Mouse (Mus musculus) intestine, postnatal 0 days (tissue): ENCODE measurements around the gene Foxk1. TPM values are rescaled to one million over a fixed set of nuclear protein-coding genes. Genes with fewer than 3 reads are reported as not detected.

ENCODE experiments used
- ATAC-seq: fragments of 200-750 bp; cut with Nextera tagmentation; 2 replicates; pipeline ENCODE4 v1.8.0; 2017; ENCODE audit warnings: mild to moderate bottlenecking, moderate TSS enrichment, moderate library complexity
- H3K27ac ChIP-seq: fragments of 300-500 bp; sonication (generic); 2 replicates; pipeline ENCODE4 v1.5.1; 2014; ENCODE audit warnings: mild to moderate bottlenecking, low read depth, low read length, moderate library complexity
- H3K27me3 ChIP-seq: fragments of 300-500 bp; sonication (generic); replicated peaks from 2 replicates; pipeline ENCODE4 v1.6.1; 2014; ENCODE audit warnings: low read length, mixed read lengths; ENCODE audit not compliant: control insufficient read depth, insufficient read depth
- H3K36me3 ChIP-seq: fragments of 300-500 bp; sonication (generic); 2 replicates; pipeline ENCODE4 v1.6.1; 2014; ENCODE audit warnings: mild to moderate bottlenecking, moderate library complexity; ENCODE audit not compliant: control insufficient read depth, insufficient read depth
- H3K4me1 ChIP-seq: fragments of 300-500 bp; sonication (generic); replicated peaks from 2 replicates; pipeline ENCODE4 v1.6.1; 2014; ENCODE audit warnings: antibody characterized with exemption, low read length, mixed read lengths; ENCODE audit not compliant: control insufficient read depth, insufficient read depth
- H3K4me2 ChIP-seq: fragments of 300-500 bp; sonication (generic); replicated peaks from 2 replicates; pipeline ENCODE4 v1.6.1; 2014; ENCODE audit warnings: low read depth, mild to moderate bottlenecking, moderate library complexity
- H3K4me3 ChIP-seq: fragments of 300-500 bp; sonication (generic); 2 replicates; pipeline ENCODE4 v1.5.1; 2014; ENCODE audit warnings: low read depth, low read length
- H3K9ac ChIP-seq: fragments of 300-500 bp; sonication (generic); 2 replicates; pipeline ENCODE4 v1.6.1; 2014; ENCODE audit warnings: mild to moderate bottlenecking, low read depth, low read length
- H3K9me3 ChIP-seq: fragments of 300-500 bp; sonication (generic); 2 replicates; pipeline ENCODE4 v1.6.1; 2016; ENCODE audit warnings: mixed run types; ENCODE audit not compliant: control insufficient read depth
- CTCF ChIP-seq: sonication (generic); IDR thresholded peaks from 2 replicates; pipeline ENCODE4 v1.5.1; 2016; ENCODE audit warnings: low read depth, mild to moderate bottlenecking, control low read depth, antibody characterized with exemption, moderate library complexity
- WGBS: fragments of 180-500 bp; shearing (Covaris S2); extraction: QIAGEN DNeasy Blood & Tissue Kit; methylation state at CpG from one replicate; pipeline ENCODE4 v1.1.7; 2014; 5-methylcytosine and 5-hydroxymethylcytosine counted together
- polyA plus RNA-seq: library from polyadenylated mRNA; unstranded; fragments of >200 nt; fragmentation: Nextera tagmentation; extraction: Ambion mirVana; gene quantifications from 2 replicates; pipeline ENCODE4 v1.2.1, GENCODE M21; 2015

Gene Foxk1
- polyA plus RNA-seq, 1 experiment from 2014 or later: 2.6 TPM

DNA sequence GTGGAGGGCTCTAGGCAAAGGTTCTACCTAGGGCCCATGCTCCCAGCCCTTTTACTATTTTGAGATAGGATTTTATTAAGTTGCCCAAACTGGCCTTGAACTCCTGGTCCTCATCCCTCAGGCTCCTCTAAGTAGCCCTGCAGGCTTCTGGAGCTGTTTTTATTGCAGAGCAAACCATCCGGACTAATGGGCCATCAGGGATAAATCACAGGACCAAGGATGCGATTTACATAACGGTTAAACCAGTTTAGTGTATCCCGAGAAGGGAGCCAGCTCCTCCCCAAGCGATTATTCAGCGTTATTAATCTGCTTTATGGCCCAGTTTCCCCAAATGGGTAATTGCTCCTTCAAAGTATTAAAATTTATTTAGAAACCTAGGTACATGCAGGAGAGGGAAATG lies 14.1 kb downstream of the Foxk1 start:
- no peak for TF ChIP-seq CTCF
- Histone ChIP-seq H3K4me3 (no peak overlapping the region), H3K36me3 (peaks cover 10% of the 10 kb centered on the region; the same call in 1 of the 2 replicates), H3K27ac (no peak overlapping the region), H3K4me1 (peaks cover 6% of the 10 kb centered on the region; the same call in 1 of the 2 replicates), H3K9me3 (no peaks in the 10 kb centered on the region), H3K4me2 (no peak overlapping the region), H3K27me3 (no peaks in the 10 kb centered on the region), H3K9ac (no peak overlapping the region)
- 50% methylated on average over 6 of the region's 6 CpGs for WGBS
- ATAC-seq: no peak

DNA sequence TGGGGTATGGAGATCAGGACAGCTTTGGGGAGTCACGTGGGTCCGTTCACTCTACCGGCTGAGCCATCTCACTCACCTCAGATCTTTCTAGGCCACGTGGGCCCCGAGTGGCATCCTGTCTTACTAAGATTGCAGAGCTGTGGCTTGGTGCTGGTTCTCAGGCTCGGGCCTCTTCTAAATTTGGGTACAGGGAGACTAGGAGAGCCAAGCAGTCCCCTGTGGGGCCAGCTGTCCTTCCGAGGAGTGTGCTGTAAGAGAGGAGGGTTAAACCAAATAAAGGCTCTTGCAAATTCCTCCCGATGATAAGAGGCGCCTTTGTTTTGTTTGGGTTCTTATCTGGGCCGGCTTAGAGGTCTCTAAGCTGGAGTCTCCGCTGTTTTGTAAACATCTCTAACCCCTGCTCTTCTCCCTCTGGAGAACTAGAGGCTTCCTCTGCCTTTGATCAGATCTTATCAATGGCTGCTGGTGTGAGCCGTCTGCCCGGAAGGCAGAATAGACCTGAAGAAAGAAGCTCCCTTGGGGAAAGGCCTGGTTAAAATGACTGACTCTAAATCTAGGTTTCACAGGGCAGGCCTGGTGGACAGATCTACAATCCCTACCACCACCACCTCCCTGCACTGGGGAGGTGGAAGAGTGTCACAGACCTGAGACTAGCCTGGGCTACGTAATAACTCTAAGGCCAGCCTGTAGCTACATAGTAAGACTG lies 14.9 kb downstream of the Foxk1 start:
- Histone ChIP-seq H3K27ac (no peak overlapping the region; the same call in 1 of the 2 replicates), H3K36me3 (peaks cover 13% of the 10 kb centered on the region; the same call in 1 of the 2 replicates), H3K9me3 (no peaks in the 10 kb centered on the region), H3K4me3 (no peak overlapping the region), H3K4me1 (peaks cover 6% of the 10 kb centered on the region; the same call in 1 of the 2 replicates), H3K9ac (no peak overlapping the region), H3K4me2 (no peak overlapping the region), H3K27me3 (no peaks in the 10 kb centered on the region)
- ATAC-seq: no peak
- 29% methylated on average over 14 of the region's 14 CpGs for WGBS
- no peak for TF ChIP-seq CTCF

DNA sequence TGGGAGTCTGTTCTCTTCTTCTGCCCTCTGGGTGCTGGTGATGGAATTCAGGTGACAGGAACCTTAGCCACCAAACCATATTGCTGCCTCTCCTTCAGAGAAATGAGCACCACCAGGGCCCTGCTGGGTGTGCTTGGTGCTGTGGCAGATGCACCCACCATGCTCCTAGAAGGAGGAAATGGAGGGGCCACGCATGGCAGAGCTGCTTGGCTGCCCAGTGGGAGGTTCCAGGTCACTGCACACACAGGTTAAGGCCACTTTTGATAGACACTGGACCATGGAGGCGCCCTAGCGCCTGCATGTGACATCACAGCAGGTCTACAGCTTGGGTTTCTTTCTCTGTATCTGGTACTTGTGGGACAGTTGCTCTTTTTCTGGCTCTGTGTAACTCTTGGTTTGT lies 15.8 kb downstream of the Foxk1 start:
- no peaks in the 10 kb centered on the region for H3K27me3 ChIP-seq
- peaks cover 8% of the 10 kb centered on the region; the same call in 1 of the 2 replicates for H3K4me1 ChIP-seq
- no peak for TF ChIP-seq CTCF
- no peak overlapping the region for H3K4me3 ChIP-seq
- WGBS: 88% methylated on average over 3 of the region's 3 CpGs
- H3K27ac ChIP-seq: no peak overlapping the region
- H3K9me3 ChIP-seq: no peaks in the 10 kb centered on the region
- peaks cover 13% of the 10 kb centered on the region; the same call in 1 of the 2 replicates for H3K36me3 ChIP-seq
- no peak for ATAC-seq
- H3K4me2 ChIP-seq: no peak overlapping the region
- no peak overlapping the region for H3K9ac ChIP-seq

DNA sequence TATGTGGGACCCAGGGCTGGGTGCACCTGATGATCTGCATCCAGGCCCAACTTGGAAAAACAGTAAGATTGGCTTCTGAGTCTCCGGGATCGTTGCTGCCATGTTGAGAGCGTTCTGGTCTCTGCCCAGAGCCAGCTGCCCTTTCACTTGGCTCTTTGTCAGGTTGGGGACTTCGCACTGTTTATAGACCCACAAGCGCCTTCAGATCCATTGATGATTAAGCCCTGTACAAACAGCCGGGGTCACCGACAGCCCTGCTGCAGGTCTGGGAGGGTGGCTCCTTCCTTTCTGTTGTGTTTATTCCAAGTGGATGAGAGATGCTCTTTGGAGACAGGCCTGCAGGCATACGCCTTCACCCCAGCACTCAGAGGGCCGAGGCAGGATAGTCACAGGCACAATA lies 16.6 kb downstream of the Foxk1 start:
- WGBS: 30% methylated on average over 9 of the region's 9 CpGs
- no peak overlapping the region for H3K9ac ChIP-seq
- no peak for ATAC-seq

DNA sequence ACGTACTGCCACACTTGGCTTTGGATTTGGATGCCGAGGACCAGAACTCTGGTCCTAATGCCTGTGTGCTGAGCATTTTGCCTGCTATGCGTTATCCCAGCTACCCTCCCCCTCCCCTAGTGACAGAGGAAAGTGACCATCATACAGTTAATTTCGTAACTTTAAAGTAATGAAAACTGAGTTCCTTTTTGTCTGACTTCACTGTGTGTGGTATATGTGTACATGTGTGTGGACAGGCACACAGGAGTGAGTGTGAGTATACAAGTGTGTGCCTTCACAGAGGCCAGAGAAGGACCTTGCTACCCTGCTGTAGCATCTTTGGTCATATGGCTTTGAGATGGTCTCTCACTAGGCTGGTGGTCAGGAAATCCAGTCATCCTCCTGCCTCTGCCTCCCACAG lies 17.1 kb downstream of the Foxk1 start:
- no peak for ATAC-seq
- WGBS: 89% methylated on average over 4 of the region's 4 CpGs

More for the DNA sequence above, 16.6 kb downstream of the Foxk1 start:
- Histone ChIP-seq H3K27me3 (no peaks in the 10 kb centered on the region), H3K4me2 (no peak overlapping the region), H3K4me3 (no peak overlapping the region), H3K4me1 (peaks cover 7% of the 10 kb centered on the region; the same call in 1 of the 2 replicates), H3K9me3 (no peaks in the 10 kb centered on the region), H3K27ac (no peak overlapping the region), H3K36me3 (peaks cover 13% of the 10 kb centered on the region; the same call in 1 of the 2 replicates)
- TF ChIP-seq CTCF: no peak

DNA sequence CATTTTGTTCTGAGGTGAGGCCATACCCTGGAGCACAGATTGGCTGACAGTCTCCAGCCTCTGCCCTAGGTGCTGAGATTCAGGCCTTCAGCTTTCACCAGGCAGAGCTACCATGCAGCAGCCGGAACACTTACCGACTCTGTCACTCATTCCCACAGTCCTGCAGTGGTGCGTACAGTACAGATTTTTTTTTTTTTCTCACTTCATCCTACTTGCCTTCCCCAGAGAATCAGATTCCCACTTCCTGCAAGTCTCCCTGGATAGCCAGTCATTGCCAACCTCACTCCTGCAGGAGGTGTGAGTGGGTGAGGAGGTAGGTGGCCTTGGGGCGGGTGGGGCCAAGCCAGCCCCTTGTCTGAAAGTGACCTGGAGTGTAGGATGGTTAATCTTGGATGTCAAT lies 19.0 kb downstream of the Foxk1 start:
- H3K4me1 ChIP-seq: peaks cover 20% of the 10 kb centered on the region
- H3K36me3 ChIP-seq: peaks cover 16% of the 10 kb centered on the region; the same call in 1 of the 2 replicates
- H3K4me3 ChIP-seq: no peak overlapping the region
- no peak for TF ChIP-seq CTCF
- H3K9me3 ChIP-seq: no peaks in the 10 kb centered on the region
- no peak overlapping the region for H3K9ac ChIP-seq
- H3K4me2 ChIP-seq: no peak overlapping the region
- no peaks in the 10 kb centered on the region for H3K27me3 ChIP-seq
- WGBS: 91% methylated on average over 4 of the region's 4 CpGs
- ATAC-seq: no peak
- H3K27ac ChIP-seq: no peak overlapping the region

More for the DNA sequence above, 17.1 kb downstream of the Foxk1 start:
- Histone ChIP-seq H3K4me2 (no peak overlapping the region), H3K27me3 (no peaks in the 10 kb centered on the region), H3K9ac (no peak overlapping the region), H3K4me1 (peaks cover 6% of the 10 kb centered on the region; the same call in 1 of the 2 replicates), H3K27ac (no peak overlapping the region), H3K36me3 (peaks cover 16% of the 10 kb centered on the region; the same call in 1 of the 2 replicates), H3K9me3 (no peaks in the 10 kb centered on the region), H3K4me3 (no peak overlapping the region)
- TF ChIP-seq CTCF: no peak
